Comparison of ENCODE assay signal across 25 mouse cellular contexts in genomic region chr6:140489570-140489969, GRCm38 (mm10).
"Had no signal": no experiment of that assay in that cellular context is flagged by ENCODE, and none has a peak within 500 bp of the region (broad histone marks: within the 10 kb centered on the region; RNA-seq: fewer than 3 reads in every experiment).

No protein-coding gene starts in this region.

- H3K9me3 ChIP-seq: kidney, embryonic 15.5 days; limb, embryonic 12.5 days; limb, embryonic 15.5 days; midbrain, embryonic 10.5 days; midbrain, embryonic 13.5 days; neural tube, embryonic 13.5 days; stomach, embryonic 15.5 days had no signal

- H3K4me2 ChIP-seq: kidney, embryonic 15.5 days; limb, embryonic 12.5 days; limb, embryonic 15.5 days; liver, embryonic 11.5 days; lung, embryonic 14.5 days; midbrain, embryonic 13.5 days; neural tube, embryonic 13.5 days; stomach, embryonic 15.5 days had no signal

- H3K27ac ChIP-seq: kidney, embryonic 15.5 days; limb, embryonic 12.5 days; limb, embryonic 15.5 days; liver, embryonic 14.5 days; midbrain, embryonic 10.5 days; midbrain, embryonic 13.5 days; neural tube, embryonic 13.5 days; stomach, embryonic 15.5 days had no signal

- H3K36me3 ChIP-seq: kidney, embryonic 15.5 days; limb, embryonic 12.5 days; limb, embryonic 15.5 days; midbrain, embryonic 13.5 days; neural tube, embryonic 13.5 days; stomach, embryonic 15.5 days had no signal

- ATAC-seq: intestine, postnatal 0 days; liver, postnatal 0 days; lung, postnatal 0 days; midbrain, embryonic 13.5 days; midbrain, embryonic 16.5 days had no signal

- H3K4me3 ChIP-seq: kidney, embryonic 15.5 days; limb, embryonic 12.5 days; limb, embryonic 15.5 days; megakaryocyte, embryonic 14.5 days; midbrain, embryonic 10.5 days; midbrain, embryonic 13.5 days; myocyte; neural tube, embryonic 13.5 days; stomach, embryonic 15.5 days had no signal

- H3K27me3 ChIP-seq: kidney, embryonic 15.5 days; limb, embryonic 12.5 days; limb, embryonic 15.5 days; megakaryocyte, embryonic 14.5 days; midbrain, embryonic 13.5 days; neural tube, embryonic 13.5 days; stomach, embryonic 15.5 days had no signal

- DNase-seq: kidney, adult 8-10 months; kidney, postnatal 10 days; kidney, postnatal 36 days; left cerebral cortex, postnatal 4 days; liver, postnatal 0 days; lung, embryonic 14.5 days; lung, postnatal 4 days; retina, postnatal 1 day; right cerebral cortex, postnatal 25 days; spleen, adult 18-20 months; thymus, postnatal 25 days had no signal

- H3K9ac ChIP-seq: kidney, embryonic 15.5 days; limb, embryonic 12.5 days; limb, embryonic 15.5 days; liver, embryonic 14.5 days; liver, postnatal 0 days; lung, embryonic 14.5 days; midbrain, embryonic 13.5 days; neural tube, embryonic 13.5 days; stomach, embryonic 15.5 days had no signal
